Mouse (Mus musculus): Measurements from ENCODE around the gene Pla2g5.

Pla2g5 gene

GRCm38 (mm10) chr4:138873864-138874263, 10.6 kb upstream of the Pla2g5 start, which contains the start of gene Gm13030:
Gene Gm13030 (minus strand): TSS chr4:138873964.
- Histone ChIP-seq H3K36me3 (ENCODE audit: control insufficient read depth, insufficient read depth, low read length, poor library complexity, severe bottlenecking) (no peaks in the 10 kb centered on the region), H3K27me3 (ENCODE audit: control insufficient read depth, insufficient read depth, low read length, poor library complexity, severe bottlenecking) (no peaks in the 10 kb centered on the region)
- DNase-seq (ENCODE audit: low read depth, low spot score): no peak

GRCm38 (mm10) chr4:138868666-138869065, 5.4 kb upstream of the Pla2g5 start:
- no peaks in the 10 kb centered on the region for H3K27me3 ChIP-seq (ENCODE audit: control insufficient read depth, insufficient read depth, low read length, poor library complexity, severe bottlenecking)
- DNase-seq (ENCODE audit: low read depth, low spot score): no peak
- no peaks in the 10 kb centered on the region for H3K36me3 ChIP-seq (ENCODE audit: control insufficient read depth, insufficient read depth, low read length, poor library complexity, severe bottlenecking)

GRCm38 (mm10) chr4:138866413-138866812, 3.1 kb upstream of the Pla2g5 start:
- peak; percentile 86 for DNase-seq (ENCODE audit: low read depth, low spot score)
- H3K36me3 ChIP-seq (ENCODE audit: control insufficient read depth, insufficient read depth, low read length, poor library complexity, severe bottlenecking): no peaks in the 10 kb centered on the region

GRCm38 (mm10) chr4:138865991-138866390, 2.7 kb upstream of the Pla2g5 start:
- Histone ChIP-seq H3K36me3 (ENCODE audit: control insufficient read depth, insufficient read depth, low read length, poor library complexity, severe bottlenecking) (no peaks in the 10 kb centered on the region), H3K27me3 (ENCODE audit: control insufficient read depth, insufficient read depth, low read length, poor library complexity, severe bottlenecking) (no peaks in the 10 kb centered on the region)
- no peak for DNase-seq (ENCODE audit: low read depth, low spot score)

More at GRCm38 (mm10) chr4:138866413-138866812, 3.1 kb upstream of the Pla2g5 start:
- no peaks in the 10 kb centered on the region for H3K27me3 ChIP-seq (ENCODE audit: control insufficient read depth, insufficient read depth, low read length, poor library complexity, severe bottlenecking)

GRCm38 (mm10) chr4:138865092-138865491, 1.8 kb upstream of the Pla2g5 start:
- Histone ChIP-seq H3K27me3 (ENCODE audit: control insufficient read depth, insufficient read depth, low read length, poor library complexity, severe bottlenecking) (no peaks in the 10 kb centered on the region), H3K36me3 (ENCODE audit: control insufficient read depth, insufficient read depth, low read length, poor library complexity, severe bottlenecking) (no peaks in the 10 kb centered on the region)
- no peak for DNase-seq (ENCODE audit: low read depth, low spot score)

GRCm38 (mm10) chr4:138859728-138860127, 3.6 kb downstream of the Pla2g5 start:
- peak; percentile 43 for DNase-seq (ENCODE audit: low read depth, low spot score)
- Histone ChIP-seq H3K36me3 (ENCODE audit: control insufficient read depth, insufficient read depth, low read length, poor library complexity, severe bottlenecking) (no peaks in the 10 kb centered on the region), H3K27me3 (ENCODE audit: control insufficient read depth, insufficient read depth, low read length, poor library complexity, severe bottlenecking) (0 out of 2 replicates have a peak, but pooled peaks cover 2% of the 10 kb centered on the region)

GRCm38 (mm10) chr4:138859245-138859644, 4.0 kb downstream of the Pla2g5 start:
- 0 out of 2 replicates have a peak, but pooled peaks cover 2% of the 10 kb centered on the region for H3K27me3 ChIP-seq (ENCODE audit: control insufficient read depth, insufficient read depth, low read length, poor library complexity, severe bottlenecking)
- peak; percentile 33 for DNase-seq (ENCODE audit: low read depth, low spot score)
- H3K36me3 ChIP-seq (ENCODE audit: control insufficient read depth, insufficient read depth, low read length, poor library complexity, severe bottlenecking): no peaks in the 10 kb centered on the region

- H3K36me3 ChIP-seq (ENCODE audit: control insufficient read depth, insufficient read depth, low read length, poor library complexity, severe bottlenecking): no peaks in the 10 kb centered on the region
- 0 out of 2 replicates have a peak, but pooled peaks cover 2% of the 10 kb centered on the region for H3K27me3 ChIP-seq (ENCODE audit: control insufficient read depth, insufficient read depth, low read length, poor library complexity, severe bottlenecking)
- DNase-seq (ENCODE audit: low read depth, low spot score): no peak
Observed at GRCm38 (mm10) chr4:138858446-138858845, 4.8 kb downstream of the Pla2g5 start.

- DNase-seq (ENCODE audit: low read depth, low spot score): no peak
- no peaks in the 10 kb centered on the region for H3K36me3 ChIP-seq (ENCODE audit: control insufficient read depth, insufficient read depth, low read length, poor library complexity, severe bottlenecking)
- 0 out of 2 replicates have a peak, but pooled peaks cover 2% of the 10 kb centered on the region for H3K27me3 ChIP-seq (ENCODE audit: control insufficient read depth, insufficient read depth, low read length, poor library complexity, severe bottlenecking)
Observed at GRCm38 (mm10) chr4:138857576-138857975, 5.7 kb downstream of the Pla2g5 start.

- H3K36me3 ChIP-seq (ENCODE audit: control insufficient read depth, insufficient read depth, low read length, poor library complexity, severe bottlenecking): no peaks in the 10 kb centered on the region
- peak; percentile 80 for DNase-seq (ENCODE audit: low read depth, low spot score)
- H3K27me3 ChIP-seq (ENCODE audit: control insufficient read depth, insufficient read depth, low read length, poor library complexity, severe bottlenecking): 0 out of 2 replicates have a peak, but pooled peaks cover 2% of the 10 kb centered on the region
Observed at GRCm38 (mm10) chr4:138856491-138856890, 6.8 kb downstream of the Pla2g5 start.

- Histone ChIP-seq H3K36me3 (ENCODE audit: control insufficient read depth, insufficient read depth, low read length, poor library complexity, severe bottlenecking) (no peaks in the 10 kb centered on the region), H3K27me3 (ENCODE audit: control insufficient read depth, insufficient read depth, low read length, poor library complexity, severe bottlenecking) (0 out of 2 replicates have a peak, but pooled peaks cover 2% of the 10 kb centered on the region)
- no peak for DNase-seq (ENCODE audit: low read depth, low spot score)
Observed at GRCm38 (mm10) chr4:138855092-138855632, 8.1 kb downstream of the Pla2g5 start.

- Histone ChIP-seq H3K27me3 (ENCODE audit: control insufficient read depth, insufficient read depth, low read length, poor library complexity, severe bottlenecking) (no peaks in the 10 kb centered on the region), H3K36me3 (ENCODE audit: control insufficient read depth, insufficient read depth, low read length, poor library complexity, severe bottlenecking) (no peaks in the 10 kb centered on the region)
- no peak for DNase-seq (ENCODE audit: low read depth, low spot score)
Observed at GRCm38 (mm10) chr4:138852961-138853360, 10.3 kb downstream of the Pla2g5 start.

- H3K27me3 ChIP-seq (ENCODE audit: control insufficient read depth, insufficient read depth, low read length, poor library complexity, severe bottlenecking): no peaks in the 10 kb centered on the region
- H3K36me3 ChIP-seq (ENCODE audit: control insufficient read depth, insufficient read depth, low read length, poor library complexity, severe bottlenecking): no peaks in the 10 kb centered on the region
- DNase-seq (ENCODE audit: low read depth, low spot score): peak; percentile 70
Observed at GRCm38 (mm10) chr4:138851463-138851862, 11.8 kb downstream of the Pla2g5 start.

- Histone ChIP-seq H3K36me3 (ENCODE audit: control insufficient read depth, insufficient read depth, low read length, poor library complexity, severe bottlenecking) (no peaks in the 10 kb centered on the region), H3K27me3 (ENCODE audit: control insufficient read depth, insufficient read depth, low read length, poor library complexity, severe bottlenecking) (no peaks in the 10 kb centered on the region)
- no peak for DNase-seq (ENCODE audit: low read depth, low spot score)
Observed at GRCm38 (mm10) chr4:138841386-138841785, 21.9 kb downstream of the Pla2g5 start.

- no peak for DNase-seq (ENCODE audit: low read depth, low spot score)
- Histone ChIP-seq H3K36me3 (ENCODE audit: control insufficient read depth, insufficient read depth, low read length, poor library complexity, severe bottlenecking) (no peaks in the 10 kb centered on the region), H3K27me3 (ENCODE audit: control insufficient read depth, insufficient read depth, low read length, poor library complexity, severe bottlenecking) (no peaks in the 10 kb centered on the region)
Observed at GRCm38 (mm10) chr4:138840726-138841125, 22.6 kb downstream of the Pla2g5 start.

- no peak for DNase-seq (ENCODE audit: low read depth, low spot score)
- no peaks in the 10 kb centered on the region for H3K36me3 ChIP-seq (ENCODE audit: control insufficient read depth, insufficient read depth, low read length, poor library complexity, severe bottlenecking)
- no peaks in the 10 kb centered on the region for H3K27me3 ChIP-seq (ENCODE audit: control insufficient read depth, insufficient read depth, low read length, poor library complexity, severe bottlenecking)
Observed at GRCm38 (mm10) chr4:138839806-138840205, 23.5 kb downstream of the Pla2g5 start.
